Mouse (Mus musculus) mesoderm, embryonic 11.5 days (tissue): Measurements from ENCODE around the gene Tspan17.

Source experiments
- DNase-seq: peaks from one replicate; pipeline ENCODE4 v3.0.0-alpha.2; 2012; ENCODE audit warnings: low read depth, low spot score

Gene Tspan17

DNA sequence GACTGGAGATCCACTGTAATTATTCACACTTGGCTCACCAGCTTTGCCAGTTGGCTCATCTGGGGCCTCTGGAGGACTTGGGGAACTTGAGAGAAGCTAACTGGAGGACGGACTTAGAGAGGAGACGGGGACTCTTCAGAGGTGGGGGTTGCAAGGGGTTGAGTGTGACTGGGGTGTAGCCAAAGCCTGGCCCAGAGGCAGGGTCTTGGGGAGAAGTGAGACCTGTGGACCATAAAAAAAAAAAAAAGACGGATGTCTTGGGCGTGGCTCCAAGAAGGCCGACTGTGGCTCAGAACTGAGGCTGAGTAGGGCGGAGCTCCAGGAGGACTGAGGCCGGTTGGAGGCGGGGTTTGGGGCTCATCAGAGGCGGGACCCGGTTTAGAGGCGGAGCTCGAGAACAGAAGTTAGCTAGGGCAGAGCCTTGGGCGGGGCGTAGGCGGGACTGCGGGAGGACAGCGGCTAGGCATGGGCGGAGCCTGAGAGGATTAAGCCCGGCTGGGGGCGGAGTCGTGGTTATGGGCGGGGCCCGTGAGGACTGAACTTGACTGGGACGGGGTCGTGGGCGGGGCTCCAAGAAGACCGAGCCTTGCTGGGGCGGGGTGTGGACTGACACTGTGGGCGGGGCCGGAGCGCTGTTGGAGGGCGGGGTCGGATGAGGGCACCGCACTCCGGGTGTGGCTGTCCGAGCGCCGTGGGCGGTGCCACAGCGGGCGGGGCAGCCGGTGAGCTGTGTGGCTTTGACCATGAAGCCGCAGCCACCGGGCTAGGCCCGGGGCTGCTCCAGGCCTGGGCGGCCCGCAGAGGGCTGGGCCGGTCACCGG is at the start of gene Tspan17:
Tspan17 (plus strand) TSS at position 638 of the 821 bp plus-strand sequence.
- peak; percentile 96 for DNase-seq

DNA sequence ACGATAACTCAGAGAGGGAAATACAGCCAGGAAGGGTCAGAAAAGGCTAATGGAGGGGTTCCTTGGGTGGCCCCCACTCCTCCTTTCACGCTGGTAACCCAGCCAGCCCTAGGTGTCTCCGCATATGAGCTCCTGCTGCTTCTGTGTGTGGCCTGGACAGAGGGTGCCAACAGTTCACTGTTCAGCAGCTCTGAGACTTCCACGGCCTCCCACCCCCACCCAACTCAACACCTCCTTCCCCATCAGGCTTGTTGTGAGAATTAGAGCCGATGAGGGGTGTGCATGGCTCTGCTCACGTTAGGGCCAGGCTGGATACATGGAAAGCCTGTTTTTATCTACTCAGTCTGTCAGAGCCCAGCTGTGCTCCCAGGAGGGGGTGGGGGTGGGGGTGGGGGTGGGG is 43.1 kb upstream of the Tspan17 start:
- no peak for DNase-seq

DNA sequence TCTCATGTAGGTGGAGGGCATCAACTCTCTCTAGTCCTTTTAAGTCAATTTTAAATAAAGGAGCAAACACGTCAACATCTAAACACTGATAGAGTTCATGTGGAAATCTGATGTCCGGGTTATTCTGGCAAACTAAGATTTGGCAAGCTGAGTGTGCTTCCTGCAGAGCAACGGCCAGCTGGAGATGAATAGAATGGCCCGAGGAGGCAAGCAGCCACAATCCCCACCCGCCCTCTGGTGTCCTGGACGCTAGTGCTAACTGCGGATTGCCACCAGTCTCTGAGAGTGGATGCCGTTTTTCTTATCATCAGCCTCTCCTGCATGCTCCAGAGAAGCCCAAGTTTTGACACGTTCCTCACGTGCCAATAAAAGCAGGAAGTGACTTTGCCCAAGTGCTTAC is 42.3 kb upstream of the Tspan17 start:
- DNase-seq, result no peak

DNA sequence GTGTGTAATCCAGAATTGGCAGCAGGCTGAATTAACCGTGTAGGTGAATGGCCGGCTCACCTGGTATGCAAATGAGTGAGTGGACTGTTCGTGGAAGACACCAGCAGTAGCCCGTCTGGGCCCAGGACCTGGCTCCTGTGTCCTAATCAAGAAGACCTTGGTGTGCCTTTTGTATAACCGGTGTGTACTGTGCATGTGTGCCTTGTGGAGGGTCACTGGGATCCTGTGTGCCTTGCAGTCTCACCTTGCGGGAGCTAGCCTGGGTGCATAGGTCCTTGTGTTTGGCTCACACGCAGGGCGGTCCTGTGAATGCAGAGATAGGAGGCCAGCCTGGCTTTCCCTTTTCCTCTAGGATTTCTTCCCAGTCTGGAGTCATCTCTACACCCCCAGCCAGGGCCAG is 41.0 kb upstream of the Tspan17 start:
- no peak for DNase-seq

DNA sequence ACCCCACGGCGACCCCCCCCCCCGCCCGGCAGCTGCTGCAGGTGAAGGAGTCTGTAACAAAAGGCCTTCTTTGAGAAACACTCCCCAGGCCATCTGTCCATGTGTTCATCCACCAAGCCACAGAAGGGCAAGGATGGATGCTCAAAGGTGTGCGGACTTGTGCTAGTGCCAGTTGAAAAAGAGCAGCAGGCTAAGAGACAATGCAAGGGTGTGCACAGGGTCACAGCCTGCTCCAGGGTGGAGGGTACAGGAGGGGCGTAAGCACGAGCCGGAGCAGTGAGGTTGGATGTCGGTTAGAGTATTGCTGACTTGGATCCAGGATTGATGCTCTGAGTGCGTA is 40.5 kb upstream of the Tspan17 start:
- no peak for DNase-seq

DNA sequence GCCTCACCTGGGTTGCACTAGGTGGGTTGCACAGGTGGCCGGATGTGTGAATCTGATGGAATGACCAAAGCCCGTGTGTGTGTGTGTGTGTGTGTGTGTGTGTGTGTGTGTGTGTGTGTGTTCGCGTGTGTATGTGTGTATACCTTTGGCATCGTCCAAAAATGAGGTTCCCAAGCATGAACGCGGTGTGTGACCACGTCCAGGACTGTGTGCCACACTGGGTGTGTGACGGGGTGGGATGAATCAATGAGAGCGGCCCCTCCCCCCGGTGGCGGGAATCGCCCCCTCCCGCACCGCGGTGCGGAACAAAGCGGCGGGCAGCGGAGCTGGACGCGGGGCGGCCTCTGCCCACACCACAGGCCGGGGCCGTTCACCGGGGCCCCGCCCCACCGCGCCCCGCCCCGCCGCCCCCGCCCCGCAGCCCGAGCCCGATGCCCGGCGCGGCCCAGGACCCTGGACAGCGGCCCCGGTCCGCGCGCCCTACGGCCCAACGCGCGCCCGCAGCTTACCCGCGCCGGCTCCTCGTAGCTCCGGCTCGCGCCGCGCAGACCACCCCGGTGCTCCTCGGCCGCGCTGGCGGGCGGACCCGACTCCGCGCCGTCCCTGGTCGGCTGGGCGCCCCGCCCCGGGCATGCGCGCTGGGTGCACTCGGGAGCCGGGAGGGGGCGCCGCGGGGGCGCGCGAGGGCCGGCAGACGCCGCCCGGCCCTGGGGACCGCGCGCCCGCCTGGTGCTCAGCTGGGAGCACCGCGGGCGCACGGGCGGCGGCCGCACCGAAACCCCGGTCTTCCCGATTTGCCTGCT is 39.9 kb upstream of the Tspan17 start:
- peak; percentile 49 for DNase-seq

DNA sequence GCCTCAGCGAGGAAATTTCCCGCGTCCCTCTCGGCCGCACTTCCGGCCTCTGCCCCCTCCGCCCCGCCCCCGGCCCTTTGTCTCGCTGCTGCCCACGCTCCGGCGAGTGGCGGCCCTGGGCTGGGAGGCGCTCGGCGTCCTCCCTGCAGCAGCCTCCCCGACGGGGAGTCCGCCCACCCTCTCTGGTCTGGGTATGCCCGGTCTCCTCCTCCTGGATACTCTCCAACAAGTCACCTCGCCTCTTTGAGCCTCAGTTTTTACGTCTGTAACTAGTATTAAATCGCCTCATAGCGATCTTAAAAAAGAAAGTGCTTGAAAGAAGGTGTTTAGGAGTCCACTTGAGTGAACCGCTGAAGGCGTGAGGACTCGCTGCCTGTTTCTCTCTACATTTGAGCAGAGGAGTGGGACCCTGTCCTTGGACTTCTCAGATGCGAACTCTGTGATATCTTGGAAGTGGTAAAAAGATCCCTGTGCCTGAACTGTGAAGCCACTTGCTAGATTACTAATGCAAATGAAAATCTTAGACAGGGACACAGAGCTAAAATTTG is 39.2 kb upstream of the Tspan17 start, which contains the start of gene Gprin1:
Gprin1 (minus strand) TSS at position 11 of the 548 bp plus-strand sequence.
- peak; percentile 63 for DNase-seq

DNA sequence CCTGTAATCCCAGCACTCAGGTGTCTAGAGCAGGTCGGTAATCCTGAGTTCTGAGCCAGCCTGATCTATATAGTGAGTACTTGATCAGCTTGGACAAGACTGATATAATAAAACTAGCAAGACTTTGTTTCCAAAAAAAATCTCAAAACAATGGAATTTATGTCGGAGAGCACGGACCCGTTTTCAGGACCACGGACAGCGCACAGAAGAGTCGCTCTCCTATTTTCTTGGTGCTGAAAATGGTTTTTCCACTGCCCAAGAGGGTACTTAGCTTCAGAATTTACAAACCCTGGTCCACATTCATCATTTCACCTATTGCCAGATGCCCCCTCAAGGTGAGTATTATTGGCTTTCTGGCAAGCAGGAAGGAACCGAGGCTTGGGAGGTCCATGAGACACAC is 38.5 kb upstream of the Tspan17 start:
- DNase-seq, result peak; percentile 63

DNA sequence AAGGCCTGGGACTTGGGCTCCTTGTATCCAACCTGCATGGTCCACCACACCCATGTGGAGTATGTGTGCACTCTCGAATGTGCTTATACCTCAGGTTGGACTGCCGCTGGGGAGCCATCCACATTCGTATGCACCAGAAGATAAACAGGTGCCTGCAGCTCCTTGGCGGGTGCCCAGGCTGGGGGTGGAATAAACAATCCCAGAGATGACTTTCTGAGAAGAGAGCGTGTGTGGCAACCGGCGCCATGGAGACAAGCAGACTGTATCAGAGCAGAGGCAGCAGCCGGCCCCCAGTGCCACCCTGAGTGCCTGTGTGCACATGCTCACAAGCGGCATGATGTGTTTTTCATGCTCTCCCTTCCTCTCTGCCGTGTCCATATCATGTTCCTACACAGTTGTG is 36.5 kb upstream of the Tspan17 start:
- no peak for DNase-seq

DNA sequence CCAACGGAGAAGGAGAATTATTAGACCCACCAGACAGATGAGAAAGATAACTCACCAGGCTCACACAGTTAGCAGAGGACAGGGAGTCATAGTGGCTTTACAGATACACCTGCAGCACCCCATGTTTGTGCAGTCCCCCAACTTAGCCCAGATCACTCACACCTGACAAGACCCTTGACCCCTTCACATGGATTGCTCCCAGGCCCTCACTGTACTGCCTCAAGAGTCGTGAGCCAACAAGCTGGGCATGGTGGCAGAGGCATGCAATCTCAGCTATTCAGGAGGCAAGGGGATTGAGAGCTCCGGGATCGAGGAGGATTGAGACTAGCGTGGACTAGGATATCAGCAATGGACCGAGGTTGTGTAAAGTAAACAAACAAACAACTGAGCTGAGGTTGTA is 35.4 kb upstream of the Tspan17 start:
- DNase-seq, result no peak

DNA sequence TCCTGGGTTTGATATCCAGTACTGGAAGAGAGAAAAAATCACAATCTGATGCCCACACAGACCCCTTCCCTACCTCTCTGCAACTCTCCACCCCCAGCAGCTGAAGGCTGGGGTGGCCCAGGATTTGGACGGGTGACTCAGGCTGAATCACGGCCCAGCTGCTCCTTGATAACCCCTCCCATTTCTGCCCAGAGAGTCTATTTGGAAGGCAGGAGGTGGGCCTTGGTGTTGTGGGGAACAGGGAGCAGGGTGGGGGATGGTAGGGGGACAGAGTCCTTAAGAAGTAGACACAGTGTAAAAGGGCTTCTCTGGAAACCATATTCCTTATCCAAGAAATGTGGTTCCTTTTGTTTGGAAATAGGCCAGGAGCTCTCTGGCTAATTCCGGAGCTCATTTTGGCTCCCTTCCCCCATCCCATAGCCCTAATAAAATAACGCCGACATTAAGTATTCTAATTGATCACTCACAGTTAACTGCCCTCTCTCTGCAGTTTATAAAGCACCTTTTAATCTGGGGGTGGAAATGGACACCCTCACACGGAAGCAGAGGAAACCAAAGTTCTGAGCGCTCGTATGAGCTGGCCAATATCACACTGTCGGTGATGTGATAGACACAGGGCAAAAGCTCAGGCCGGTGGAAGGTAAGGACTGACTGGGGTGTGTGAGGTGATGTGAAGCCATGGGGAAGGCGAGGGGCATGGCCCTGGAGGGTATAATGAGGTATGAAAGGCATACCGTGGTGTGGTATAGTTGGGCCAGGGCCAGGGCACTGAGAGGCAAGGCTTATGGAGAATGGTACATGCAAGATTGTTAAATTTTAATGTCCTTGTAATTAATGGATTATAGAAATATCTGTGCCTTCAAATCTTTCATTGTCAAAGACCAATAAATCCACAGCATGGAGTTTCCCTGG is 34.8 kb upstream of the Tspan17 start:
- no peak for DNase-seq

DNA sequence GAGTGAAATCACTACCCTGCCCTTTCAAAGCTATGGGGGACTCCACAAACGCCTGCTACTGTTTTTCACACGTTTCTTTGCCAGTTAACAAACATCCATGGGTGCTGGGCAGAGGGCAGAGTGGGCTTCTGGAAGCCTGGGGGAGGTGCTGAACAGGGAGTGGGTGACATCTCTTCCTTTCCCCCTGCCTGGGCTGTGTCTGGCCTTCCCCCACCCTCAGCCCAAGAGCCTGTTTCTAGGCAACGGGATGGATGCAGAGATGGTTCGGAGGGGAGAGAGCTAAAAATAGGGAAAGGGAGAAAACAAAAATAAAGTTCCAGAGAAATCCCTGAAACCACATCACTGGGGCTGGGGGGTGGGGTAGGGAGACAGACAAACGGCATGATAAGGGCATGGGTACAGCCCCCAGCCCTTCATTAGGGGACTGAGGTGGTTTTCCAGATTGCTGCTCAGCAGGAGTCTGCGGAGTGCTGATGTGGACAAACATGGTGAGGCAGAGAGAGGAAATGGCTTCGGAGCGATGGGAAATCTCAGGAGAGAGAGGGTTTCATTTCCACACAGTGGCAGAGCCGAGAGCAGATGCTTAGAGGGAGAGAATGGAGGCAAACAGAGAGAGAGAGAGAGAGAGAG is 33.9 kb upstream of the Tspan17 start:
- no peak for DNase-seq

DNA sequence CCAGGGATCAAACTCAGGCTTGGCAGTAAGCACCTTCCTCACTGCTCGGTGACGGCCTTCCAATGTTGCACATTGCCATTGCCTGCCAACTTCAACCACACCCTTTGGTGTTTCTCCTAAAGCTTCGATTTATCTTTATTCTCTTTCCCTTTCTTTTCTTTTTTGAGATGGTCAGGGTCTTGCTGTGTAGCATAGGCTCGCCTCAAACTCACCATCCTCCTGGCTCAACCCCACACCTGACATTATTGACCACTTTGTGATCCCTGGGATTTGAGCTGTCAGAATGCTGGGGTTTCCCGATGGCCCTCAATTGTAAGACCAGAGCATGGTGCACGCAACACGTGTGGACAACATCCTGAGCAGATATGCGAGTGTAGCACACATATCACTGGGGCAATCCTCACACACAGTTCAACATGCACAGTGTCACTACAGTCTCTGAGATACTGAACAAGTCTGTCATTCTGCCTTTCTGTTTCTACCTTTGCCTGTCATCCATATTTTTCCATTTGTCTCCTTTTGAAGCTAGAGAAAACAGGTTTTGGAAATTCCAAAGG is 32.9 kb upstream of the Tspan17 start:
- no peak for DNase-seq

DNA sequence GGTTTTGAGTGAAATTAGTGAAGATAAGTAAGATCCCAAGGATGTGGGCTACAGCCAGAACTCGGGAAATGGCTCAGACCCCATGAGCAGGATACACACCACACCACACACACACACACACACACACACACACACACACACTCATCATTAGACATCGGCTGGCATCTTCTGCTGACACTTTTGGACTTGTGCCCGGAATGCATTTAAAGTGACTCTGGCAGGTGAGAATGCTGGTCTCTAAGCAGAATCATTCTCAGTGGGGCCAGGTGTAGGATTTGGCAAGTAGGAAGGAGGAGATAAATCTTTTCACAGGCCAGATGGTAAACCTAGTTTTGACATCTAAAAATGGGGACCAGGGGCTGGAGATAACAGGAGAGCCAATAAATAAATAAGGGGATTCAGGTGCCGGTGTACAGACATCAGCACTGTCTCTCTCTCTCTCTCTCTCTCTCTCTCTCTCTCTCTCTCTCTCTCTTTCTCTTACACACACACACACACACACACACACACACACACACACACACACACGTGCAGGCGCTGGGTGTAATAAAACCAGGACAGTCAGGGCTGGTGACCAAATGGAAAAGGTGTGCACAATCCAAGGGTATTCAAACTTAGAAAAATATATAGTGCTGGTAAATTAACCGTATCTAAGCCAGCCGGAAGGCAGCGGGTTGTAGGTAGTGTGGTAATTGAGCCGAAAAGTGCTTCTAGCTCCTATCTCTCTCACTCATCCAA is 31.9 kb upstream of the Tspan17 start:
- no peak for DNase-seq

DNA sequence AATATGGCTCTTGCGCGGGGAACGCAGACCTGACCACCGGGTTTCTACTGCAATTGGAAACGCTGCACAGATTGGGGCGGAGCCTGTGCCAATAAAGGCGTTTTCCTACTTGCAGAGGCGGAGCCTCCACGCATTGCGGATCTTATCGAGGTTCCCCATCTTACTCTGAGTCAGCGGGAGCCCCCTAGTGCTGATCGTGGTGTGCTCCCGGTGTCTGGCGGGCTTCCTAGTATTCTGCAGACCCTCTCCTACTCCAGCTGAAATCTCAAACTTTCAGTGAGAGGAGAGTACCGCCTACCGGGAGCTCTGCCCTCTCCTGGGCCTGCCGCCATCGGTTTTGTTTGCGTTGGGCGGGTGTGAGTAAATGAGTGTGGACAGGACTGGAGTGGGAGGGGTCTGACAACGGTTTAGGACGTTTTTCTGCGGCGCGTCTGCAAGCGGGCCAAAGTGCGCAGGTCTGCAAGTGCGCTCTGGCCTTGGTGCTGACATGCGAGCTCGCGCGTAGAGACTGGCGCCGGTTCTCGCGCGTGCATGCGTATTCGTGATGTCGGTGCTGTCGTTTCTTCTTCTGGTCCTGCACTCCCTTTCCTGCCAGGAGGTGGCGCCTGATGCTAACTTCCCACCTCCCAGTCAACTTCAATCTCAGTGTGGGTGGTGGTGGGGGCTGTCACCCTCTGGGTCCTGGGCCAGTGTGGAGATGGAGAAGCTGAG is 31.0 kb upstream of the Tspan17 start:
- peak; percentile 95 for DNase-seq

DNA sequence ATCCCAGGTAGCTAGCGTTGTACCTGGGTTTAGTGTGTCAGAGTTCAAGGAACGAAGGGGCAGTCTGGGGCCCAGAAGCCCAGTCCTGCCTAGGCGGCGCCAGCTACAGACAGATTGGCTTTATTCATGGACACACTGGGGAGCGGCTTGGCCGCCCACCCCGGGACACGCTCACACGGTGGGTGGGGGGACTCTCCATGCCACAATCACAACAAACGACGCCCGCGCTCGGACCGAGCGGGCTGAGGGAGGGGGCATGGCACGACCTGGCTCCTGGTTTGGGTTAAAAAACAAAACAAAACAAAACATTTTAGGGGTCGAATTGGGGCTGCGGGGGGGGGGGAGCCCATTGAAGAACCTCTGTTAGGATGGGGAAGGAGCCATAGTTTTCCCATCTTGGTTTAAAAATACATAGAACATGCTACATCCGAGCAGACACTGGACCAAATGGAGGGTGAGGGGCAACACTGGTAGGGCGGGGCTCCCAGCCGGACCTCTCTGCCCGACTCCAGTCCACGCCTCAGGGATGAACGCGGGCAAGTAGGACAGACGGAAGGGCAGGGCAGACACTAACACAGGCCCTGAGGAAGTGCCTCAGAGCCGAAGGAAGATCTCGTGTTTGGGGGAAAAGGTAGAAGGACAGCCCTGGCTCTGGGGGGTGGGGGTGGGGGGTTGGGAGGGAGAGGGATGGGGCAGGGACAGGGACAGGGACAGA is 30.3 kb upstream of the Tspan17 start:
- DNase-seq, result no peak

DNA sequence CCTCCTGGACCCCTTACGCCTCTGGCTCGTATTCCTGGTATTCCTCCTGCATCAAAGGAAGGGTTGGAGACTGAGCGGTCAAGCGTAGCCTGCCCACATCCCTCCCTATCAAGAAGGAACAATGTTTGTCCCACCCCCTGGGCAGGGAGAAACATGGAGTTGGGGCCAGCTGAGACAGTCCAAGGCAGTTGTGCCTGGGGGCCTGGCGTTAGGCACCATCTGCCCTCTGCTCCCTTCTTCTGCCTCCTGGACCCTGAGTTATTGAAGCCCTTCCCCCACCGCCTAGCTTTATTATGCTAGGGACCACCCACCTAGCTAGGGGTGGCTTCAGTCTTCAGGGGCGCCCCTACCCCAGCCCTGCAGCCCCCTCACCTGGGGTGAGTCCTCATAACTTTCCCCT is 29.7 kb upstream of the Tspan17 start:
- DNase-seq, result no peak

DNA sequence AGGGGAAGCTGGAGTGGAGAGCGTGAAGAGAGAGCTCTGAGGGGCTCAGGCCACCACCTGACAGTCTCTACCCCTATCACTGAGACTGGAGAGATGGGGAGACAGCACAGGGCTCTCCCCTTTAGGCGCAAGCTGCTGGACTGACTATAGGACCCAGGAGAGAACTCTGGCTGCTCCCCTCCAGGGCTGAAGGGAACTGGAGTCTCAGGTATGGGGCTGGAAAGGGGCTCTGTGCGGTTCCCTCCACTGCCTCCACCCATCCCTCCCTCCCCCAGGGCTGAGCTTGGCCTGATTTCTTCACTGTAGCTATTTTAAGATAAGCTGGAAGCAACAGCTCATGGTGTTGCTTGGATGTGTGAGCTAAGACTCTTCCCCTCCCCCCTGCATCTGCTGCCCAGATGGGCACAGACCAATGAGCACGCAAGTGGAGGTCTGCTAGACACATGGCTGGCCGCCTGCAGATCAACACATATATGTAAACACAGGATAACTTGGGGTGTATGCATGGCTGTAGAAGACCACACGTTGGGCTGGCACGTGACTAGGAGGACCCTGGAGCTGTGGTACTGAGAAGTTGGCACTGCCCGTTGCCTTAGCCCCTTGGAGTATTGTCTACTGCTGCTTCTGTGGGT is 28.9 kb upstream of the Tspan17 start:
- peak; percentile 62 for DNase-seq
